Mouse (Mus musculus) myocyte (in vitro differentiated cells): ENCODE data around the gene Pnpla2.

ENCODE experiments used
- E2F4 ChIP-seq: IDR thresholded peaks from one replicate; pipeline ENCODE4 v1.6.1; 2011; ENCODE audit warnings: mild to moderate bottlenecking, control low read depth, moderate library complexity; ENCODE audit not compliant: insufficient read depth
- MAX ChIP-seq: IDR thresholded peaks from one replicate; pipeline ENCODE4 v1.6.1; 2011; ENCODE audit warnings: low read depth, mild to moderate bottlenecking, control low read depth
- MYOD1 ChIP-seq, 3 experiments: IDR thresholded peaks; one replicate each; pipeline ENCODE4 v1.6.1; 2011; ENCODE audit warnings: control low read depth in 2 of 3, low read depth in 2 of 3, mild to moderate bottlenecking in 2 of 3, moderate library complexity in 1 of 3; ENCODE audit not compliant: insufficient read length in 2 of 3, control insufficient read depth in 1 of 3
- MYOG ChIP-seq, 3 experiments: IDR thresholded peaks; one replicate each; pipeline ENCODE4 v1.6.1; 2011; ENCODE audit warnings: control low read depth in 2 of 3, low read depth in 2 of 3, mild to moderate bottlenecking in 2 of 3; ENCODE audit not compliant: insufficient read length in 2 of 3, control insufficient read depth in 1 of 3, insufficient read depth in 1 of 3
- POLR2A ChIP-seq: IDR thresholded peaks from one replicate; pipeline ENCODE4 v1.6.1; 2011; ENCODE audit warnings: low read depth, mild to moderate bottlenecking, control low read depth, moderate library complexity; ENCODE audit not compliant: insufficient read length
- POLR2AphosphoS2 ChIP-seq: IDR thresholded peaks from one replicate; pipeline ENCODE4 v1.6.1; 2011; ENCODE audit warnings: low read depth, control low read depth; ENCODE audit not compliant: insufficient read length
- REST ChIP-seq: IDR thresholded peaks from one replicate; pipeline ENCODE4 v1.6.1; 2011; ENCODE audit warnings: mild to moderate bottlenecking, control low read depth, moderate library complexity; ENCODE audit not compliant: insufficient read depth, insufficient read length
- SRF ChIP-seq: IDR thresholded peaks from one replicate; pipeline ENCODE4 v1.6.1; 2011; ENCODE audit warnings: low read depth; ENCODE audit not compliant: control insufficient read depth, insufficient read length
- TCF12 ChIP-seq: IDR thresholded peaks from one replicate; pipeline ENCODE4 v1.6.1; 2011; ENCODE audit warnings: mild to moderate bottlenecking, control low read depth; ENCODE audit not compliant: poor library complexity, insufficient read depth, severe bottlenecking
- TCF3 ChIP-seq: IDR thresholded peaks from one replicate; pipeline ENCODE4 v1.6.1; 2011; ENCODE audit warnings: low read depth, control low read depth; ENCODE audit not compliant: insufficient read length
- USF1 ChIP-seq: IDR thresholded peaks from one replicate; pipeline ENCODE4 v1.6.1; 2011; ENCODE audit warnings: low read depth, mild to moderate bottlenecking, control low read depth, moderate library complexity

DNA sequence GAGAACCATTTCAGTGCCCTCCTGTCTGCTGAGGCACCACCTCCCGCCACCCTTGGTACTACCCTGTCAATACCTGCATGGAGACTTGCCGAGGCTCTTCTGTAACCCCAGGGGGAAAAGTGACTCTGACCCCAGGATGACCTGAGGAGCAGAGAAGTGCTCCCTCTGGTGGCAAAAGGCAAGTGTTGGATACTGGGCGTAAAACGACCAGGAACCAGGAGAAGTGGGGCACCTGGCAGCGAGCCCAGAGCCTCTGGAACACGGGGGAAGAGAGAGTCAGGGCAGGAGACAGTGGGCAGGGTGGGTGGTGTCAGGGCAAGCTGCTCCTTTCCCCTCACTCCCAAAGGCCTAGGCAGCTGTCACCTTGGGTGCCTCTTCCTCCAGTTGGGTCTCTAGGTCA, 14.4 kb upstream of the Pnpla2 start:
- no peak for TF ChIP-seq E2F4
- no peak for TF ChIP-seq MAX
- no peak for TF ChIP-seq POLR2A
- TF ChIP-seq TCF12 = no peak
- no peak for TF ChIP-seq USF1
- no peak for TF ChIP-seq MYOD1 (IDR thresholded peaks at IDR 0.05; ENCODE audit: control insufficient read depth in 1 of 3, insufficient read length in 2 of 3, low read depth in 2 of 3)
- TF ChIP-seq MYOG (IDR thresholded peaks at IDR 0.05; ENCODE audit: control insufficient read depth in 1 of 3, insufficient read depth in 1 of 3, insufficient read length in 2 of 3, low read depth in 2 of 3) = no peak
- TF ChIP-seq TCF3 = no peak
- no peak for TF ChIP-seq SRF
- no peak for TF ChIP-seq POLR2AphosphoS2
- no peak for TF ChIP-seq REST
